Mouse (Mus musculus) megakaryocyte, embryonic 14.5 days (primary cell): ENCODE measurements around the gene Meioc.

Source experiments
- FLI1 ChIP-seq: IDR thresholded peaks from 2 replicates; pipeline ENCODE4 v1.6.1; 2012; ENCODE audit warnings: low read length, inconsistent platforms, mixed read lengths
- GATA1 ChIP-seq: IDR thresholded peaks from 3 replicates; pipeline ENCODE4 v1.6.1; 2012; ENCODE audit warnings: mixed read lengths, low read length, inconsistent platforms, borderline replicate concordance

DNA sequence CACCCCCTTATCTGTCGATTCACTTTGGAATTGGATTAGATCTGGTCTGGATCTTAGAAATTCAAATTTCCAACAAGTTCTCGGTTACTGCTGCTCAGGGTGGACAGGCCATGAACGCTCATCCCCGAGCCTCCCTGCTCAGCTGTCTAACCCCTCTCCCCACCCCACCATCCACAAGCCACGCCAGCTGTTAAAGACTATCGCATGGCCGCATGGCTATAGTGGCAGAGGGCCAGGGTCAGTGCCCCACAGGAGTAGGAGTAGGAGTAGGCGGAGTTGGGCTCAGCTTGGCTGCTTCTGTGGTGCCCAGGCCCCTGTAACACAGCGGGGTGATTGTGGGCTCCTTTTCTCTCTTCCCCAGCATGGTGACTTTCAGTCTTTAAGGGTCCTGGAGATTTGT, 35.0 kb upstream of the Meioc start:
- TF ChIP-seq GATA1 = no peak
- no peak for TF ChIP-seq FLI1
